Mouse (Mus musculus) intestine, embryonic 16.5 days (tissue): ENCODE data around the gene Gm28372. TPM values are rescaled to one million over a fixed set of nuclear protein-coding genes. Genes with fewer than 3 reads are reported as not detected.

Experiments used
- ATAC-seq: fragments of 200-750 bp; cut with Nextera tagmentation; 2 replicates; pipeline ENCODE4 v1.8.0; 2017; ENCODE audit warnings: moderate TSS enrichment, moderate library complexity
- H3K27ac ChIP-seq: fragments of 300-500 bp; sonication (generic); 2 replicates; pipeline ENCODE4 v1.5.1; 2014; ENCODE audit warnings: mild to moderate bottlenecking, low read length
- H3K27me3 ChIP-seq: fragments of 300-500 bp; sonication (generic); replicated peaks from 2 replicates; pipeline ENCODE4 v1.6.1; 2014; ENCODE audit warnings: low read length, control low read depth, mixed read lengths; ENCODE audit not compliant: control insufficient read depth, insufficient read depth
- H3K36me3 ChIP-seq: fragments of 300-500 bp; sonication (generic); 2 replicates; pipeline ENCODE4 v1.6.1; 2014; ENCODE audit warnings: low read length, control low read depth; ENCODE audit not compliant: control insufficient read depth, insufficient read depth
- H3K4me1 ChIP-seq: fragments of 300-500 bp; sonication (generic); 2 replicates; pipeline ENCODE4 v1.6.1; 2014; ENCODE audit warnings: low read length, control low read depth, mixed read lengths; ENCODE audit not compliant: control insufficient read depth, insufficient read depth
- H3K4me2 ChIP-seq: fragments of 300-500 bp; sonication (generic); 2 replicates; pipeline ENCODE4 v1.6.1; 2014; ENCODE audit warnings: low read depth, low read length, control low read depth
- H3K4me3 ChIP-seq: fragments of 300-500 bp; sonication (generic); 2 replicates; pipeline ENCODE4 v1.5.1; 2014; ENCODE audit warnings: mild to moderate bottlenecking, low read length
- H3K9ac ChIP-seq: fragments of 300-500 bp; sonication (generic); 2 replicates; pipeline ENCODE4 v1.6.1; 2014; ENCODE audit warnings: low read depth, low read length
- H3K9me3 ChIP-seq: fragments of 300-500 bp; sonication (generic); 2 replicates; pipeline ENCODE4 v1.6.1; 2016; ENCODE audit warnings: low read length, control low read depth; ENCODE audit not compliant: control insufficient read depth
- WGBS: fragments of 180-500 bp; shearing (Covaris S2); extraction: QIAGEN DNeasy Blood & Tissue Kit; methylation state at CpG from one replicate; pipeline ENCODE4 v1.1.7; 2014; 5-methylcytosine and 5-hydroxymethylcytosine counted together
- polyA plus RNA-seq: library from polyadenylated mRNA; unstranded; fragments of >200 nt; fragmentation: Nextera tagmentation; extraction: Ambion mirVana; gene quantifications from 2 replicates; pipeline ENCODE4 v1.2.1, GENCODE M21; 2015

Gm28372 gene
- polyA plus RNA-seq, 1 experiment from 2014 or later = not detected

DNA sequence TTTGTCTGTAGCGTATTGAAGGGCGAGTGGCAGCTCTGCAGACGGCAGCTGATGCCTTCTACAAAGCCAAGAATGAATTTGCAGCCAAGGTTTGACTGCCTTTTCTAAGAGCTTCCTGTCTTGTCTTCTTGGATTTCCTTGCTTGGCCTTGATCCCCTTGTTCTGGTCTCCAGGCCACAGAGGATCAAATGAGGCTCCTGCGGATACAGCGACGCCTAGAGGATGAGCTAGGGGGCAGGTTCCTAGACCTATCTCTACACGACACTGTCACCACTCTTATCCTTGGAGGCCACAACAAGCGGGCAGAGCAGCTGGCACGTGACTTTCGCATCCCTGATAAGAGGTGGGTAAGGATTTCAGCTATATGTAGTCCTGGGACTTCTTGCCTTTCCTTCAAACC, 37.1 kb downstream of the Gm28372 start:
- H3K27ac ChIP-seq = no peak overlapping the region
- H3K36me3 ChIP-seq = peaks cover 11% of the 10 kb centered on the region
- no peak overlapping the region for H3K9ac ChIP-seq
- no peaks in the 10 kb centered on the region for H3K9me3 ChIP-seq
- no peak overlapping the region for H3K4me2 ChIP-seq
- no peaks in the 10 kb centered on the region for H3K4me1 ChIP-seq
- 89% methylated on average over 10 of the region's 10 CpGs for WGBS
- no peak overlapping the region for H3K4me3 ChIP-seq
- ATAC-seq = no peak
- H3K27me3 ChIP-seq = no peaks in the 10 kb centered on the region

- Histone ChIP-seq H3K4me3 (no peak overlapping the region), H3K4me1 (peaks cover 17% of the 10 kb centered on the region), H3K4me2 (no peak overlapping the region), H3K27me3 (no peaks in the 10 kb centered on the region), H3K9me3 (no peaks in the 10 kb centered on the region), H3K36me3 (no peaks in the 10 kb centered on the region), H3K27ac (no peak overlapping the region), H3K9ac (no peak overlapping the region)
- no peak for ATAC-seq
Observed at GRCm38 (mm10) chr2:130448449-130448848, 43.4 kb downstream of the Gm28372 start.

- peak overlapping the region; percentile 88 for H3K9ac ChIP-seq
- H3K4me2 ChIP-seq = peak overlapping the region; percentile 78
- no peaks in the 10 kb centered on the region for H3K9me3 ChIP-seq
- H3K4me3 ChIP-seq = peak overlapping the region; percentile 87
- WGBS = 7% methylated on average over 17 of the region's 17 CpGs
- no peak; the same call in 1 of the 2 replicates for ATAC-seq
- no peaks in the 10 kb centered on the region for H3K36me3 ChIP-seq
- no peaks in the 10 kb centered on the region for H3K27me3 ChIP-seq
- peaks cover 17% of the 10 kb centered on the region for H3K4me1 ChIP-seq
- no peak overlapping the region for H3K27ac ChIP-seq
Observed at GRCm38 (mm10) chr2:130449021-130449793, 44.2 kb downstream of the Gm28372 start.

- peak; percentile 99 for ATAC-seq
- Histone ChIP-seq H3K9me3 (no peaks in the 10 kb centered on the region), H3K9ac (peak within 1 kb of the TSS; percentile 88), H3K4me3 (peak within 1 kb of the TSS; percentile 87), H3K4me2 (peak within 1 kb of the TSS; percentile 78), H3K27me3 (no peaks in the 10 kb centered on the region), H3K36me3 (no peaks in the 10 kb centered on the region), H3K4me1 (peaks cover 17% of the 10 kb centered on the region), H3K27ac (peak within 1 kb of the TSS; percentile 78)
- 1% methylated on average over 48 of the region's 50 CpGs for WGBS
Observed at GRCm38 (mm10) chr2:130449794-130450433, 44.9 kb downstream of the Gm28372 start, which contains the start of gene Ptpra. TSS of gene Ptpra (plus strand) at chr2:130450278.

DNA sequence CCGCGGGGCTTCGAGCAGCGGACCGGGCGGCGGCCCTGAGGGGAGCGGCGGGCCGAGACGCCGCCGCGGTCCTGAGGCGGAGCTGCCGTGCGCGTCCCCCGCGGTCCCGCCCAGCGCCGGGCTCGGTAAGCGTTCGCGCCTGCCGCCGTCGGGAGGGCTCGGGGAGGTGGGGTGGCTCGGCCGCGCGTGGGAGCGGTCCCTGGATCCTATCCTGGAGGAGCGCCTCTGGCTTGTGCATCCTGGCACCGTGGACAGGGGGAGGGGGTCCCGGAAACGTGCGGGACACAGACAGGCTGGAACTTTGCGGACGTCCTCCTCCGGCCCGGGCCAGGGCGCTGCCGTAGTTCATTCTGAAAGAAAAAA, 45.4 kb downstream of the Gm28372 start:
- Histone ChIP-seq H3K27ac (peak overlapping the region; percentile 78), H3K4me1 (peaks cover 17% of the 10 kb centered on the region), H3K27me3 (no peaks in the 10 kb centered on the region), H3K4me2 (peak overlapping the region; percentile 78), H3K36me3 (no peaks in the 10 kb centered on the region), H3K9me3 (no peaks in the 10 kb centered on the region), H3K4me3 (peak overlapping the region; percentile 87), H3K9ac (peak overlapping the region; percentile 88)
- peak; percentile 93 for ATAC-seq
- under 1% methylated on average over 47 of the region's 47 CpGs for WGBS

- Histone ChIP-seq H3K4me1 (peaks cover 17% of the 10 kb centered on the region), H3K4me3 (peak overlapping the region; percentile 87), H3K27ac (no peak overlapping the region), H3K36me3 (no peaks in the 10 kb centered on the region), H3K9me3 (no peaks in the 10 kb centered on the region), H3K9ac (peak overlapping the region; percentile 88), H3K4me2 (peak overlapping the region; percentile 78), H3K27me3 (no peaks in the 10 kb centered on the region)
- 67% methylated on average over 14 of the region's 14 CpGs for WGBS
- no peak for ATAC-seq
Observed at GRCm38 (mm10) chr2:130451086-130451726, 46.2 kb downstream of the Gm28372 start.

- H3K36me3 ChIP-seq = no peaks in the 10 kb centered on the region
- 58% methylated on average over 3 of the region's 3 CpGs for WGBS
- no peak overlapping the region for H3K27ac ChIP-seq
- no peaks in the 10 kb centered on the region for H3K9me3 ChIP-seq
- H3K4me1 ChIP-seq = peaks cover 17% of the 10 kb centered on the region
- H3K9ac ChIP-seq = peak overlapping the region; percentile 1; the same call in 1 of the 2 replicates
- H3K4me2 ChIP-seq = peak overlapping the region; percentile 78
- H3K27me3 ChIP-seq = no peaks in the 10 kb centered on the region
- H3K4me3 ChIP-seq = no peak overlapping the region
- ATAC-seq = no peak
Observed at GRCm38 (mm10) chr2:130451727-130452090, 46.7 kb downstream of the Gm28372 start.

GRCm38 (mm10) chr2:130452266-130452665, 47.2 kb downstream of the Gm28372 start:
- Histone ChIP-seq H3K27ac (no peak overlapping the region), H3K9ac (no peak overlapping the region), H3K27me3 (no peaks in the 10 kb centered on the region), H3K4me1 (peaks cover 17% of the 10 kb centered on the region), H3K9me3 (no peaks in the 10 kb centered on the region), H3K4me2 (no peak overlapping the region), H3K36me3 (no peaks in the 10 kb centered on the region), H3K4me3 (no peak overlapping the region)
- ATAC-seq = no peak
- 59% methylated on average over 2 of the region's 2 CpGs for WGBS

DNA sequence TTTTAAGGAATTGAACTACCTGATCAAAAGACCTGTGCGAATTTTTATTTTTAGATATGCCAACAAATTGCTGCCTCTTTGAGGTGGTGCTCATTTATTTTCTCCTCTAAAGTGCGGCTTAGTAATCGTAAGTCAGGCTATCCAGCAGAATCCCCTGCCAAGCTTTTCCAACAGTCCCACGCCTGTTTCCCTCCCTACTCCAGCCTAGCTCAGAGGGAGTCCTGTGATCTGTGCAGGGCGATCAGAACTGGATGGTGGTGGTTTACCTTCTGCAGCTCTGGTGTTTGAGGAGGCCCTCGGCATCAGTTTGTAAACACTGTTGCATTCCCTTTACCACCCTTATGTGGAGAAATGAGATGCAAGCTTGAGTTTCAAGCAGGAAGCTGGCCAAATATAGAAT, 48.4 kb downstream of the Gm28372 start:
- no peak overlapping the region for H3K9ac ChIP-seq
- H3K27me3 ChIP-seq = no peaks in the 10 kb centered on the region
- WGBS = 61% methylated on average over 6 of the region's 6 CpGs
- H3K27ac ChIP-seq = no peak overlapping the region
- ATAC-seq = no peak
- no peak overlapping the region for H3K4me3 ChIP-seq
- H3K36me3 ChIP-seq = no peaks in the 10 kb centered on the region
- H3K9me3 ChIP-seq = no peaks in the 10 kb centered on the region
- peaks cover 17% of the 10 kb centered on the region for H3K4me1 ChIP-seq
- no peak overlapping the region for H3K4me2 ChIP-seq
